Mouse (Mus musculus): ENCODE measurements around the gene Olfr56. TPM values are rescaled to one million over a fixed set of nuclear protein-coding genes. Genes with fewer than 3 reads are reported as not detected.
A peak's percentile ranks its signal among the peaks of the same experiment; 100 is the strongest.
"Not testable (repeated sequence)": the region's sequence is repeated elsewhere in the genome, so short reads cannot be mapped to it uniquely, and the experiment has no call there.

Olfr56 gene
- polyA plus RNA-seq, 1 experiment from 2014 or later: not detected

DNA sequence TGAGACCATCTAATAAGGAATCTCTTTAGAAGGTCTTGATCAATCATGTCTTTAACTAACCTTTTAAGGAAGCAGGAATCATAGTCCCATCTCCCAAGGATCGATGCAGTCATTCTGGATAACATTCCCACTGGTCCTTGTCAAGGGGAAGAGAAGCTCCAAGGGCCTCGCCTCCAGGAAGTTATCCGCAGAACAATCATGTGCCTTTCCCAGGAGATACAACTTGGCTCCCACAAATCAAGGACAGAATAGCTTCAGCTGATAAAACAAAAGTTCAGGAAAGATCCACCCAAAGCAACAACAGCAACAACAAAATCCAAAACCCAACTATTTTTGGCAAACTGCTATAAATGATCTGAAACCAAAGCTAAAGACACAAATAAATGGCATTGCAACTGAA lies 140.9 kb downstream of the Olfr56 start:
- H3K27me3 ChIP-seq (ENCODE audit: insufficient read depth, low read length): no peaks in the 10 kb centered on the region
- no peak overlapping the region for H3K27ac ChIP-seq (ENCODE audit: low read length)
- H3K4me3 ChIP-seq (ENCODE audit: low read length): no peak overlapping the region
- H3K36me3 ChIP-seq (ENCODE audit: insufficient read depth, low read length): no peaks in the 10 kb centered on the region
- 72% methylated on average over 3 of the region's 3 CpGs for WGBS
- H3K4me1 ChIP-seq (ENCODE audit: insufficient read depth, low read length): no peaks in the 10 kb centered on the region
- H3K9ac ChIP-seq (replicated peaks; ENCODE audit: low read length): no peak overlapping the region
- no peak overlapping the region for H3K4me2 ChIP-seq (replicated peaks; ENCODE audit: low read depth, low read length)
- ATAC-seq (ENCODE audit: low FRiP score, low TSS enrichment): no peak
- H3K9me3 ChIP-seq (ENCODE audit: low read length): no peaks in the 10 kb centered on the region

DNA sequence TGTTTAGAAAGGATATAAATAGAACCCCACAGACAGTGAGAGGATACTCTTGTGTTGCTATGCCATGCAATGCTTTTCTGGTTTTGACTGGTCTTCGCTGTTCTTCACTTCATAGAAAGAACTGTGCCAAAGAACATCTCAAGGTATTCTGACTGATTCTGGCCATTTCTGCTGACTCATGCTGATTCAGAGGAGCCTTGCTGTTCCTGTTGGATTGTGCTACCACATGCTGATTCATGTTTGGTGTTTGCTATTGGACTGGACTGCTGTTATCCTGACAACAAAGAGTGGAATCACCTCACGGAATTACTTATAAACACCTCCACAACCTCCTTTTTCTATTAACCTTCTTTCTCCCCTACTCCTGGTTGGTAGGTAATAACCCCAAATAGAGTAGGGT lies 145.5 kb downstream of the Olfr56 start:
- no peak overlapping the region for H3K4me2 ChIP-seq (replicated peaks; ENCODE audit: low read depth, low read length)
- H3K9me3 ChIP-seq (ENCODE audit: low read length): no peaks in the 10 kb centered on the region
- H3K4me3 ChIP-seq (ENCODE audit: low read length): no peak overlapping the region
- no peak overlapping the region for H3K27ac ChIP-seq (ENCODE audit: low read length)
- H3K4me1 ChIP-seq (ENCODE audit: insufficient read depth, low read length): no peaks in the 10 kb centered on the region
- WGBS: 89% methylated on average over 2 of the region's 2 CpGs
- ATAC-seq (ENCODE audit: low FRiP score, low TSS enrichment): no peak
- no peaks in the 10 kb centered on the region for H3K27me3 ChIP-seq (ENCODE audit: insufficient read depth, low read length)
- H3K36me3 ChIP-seq (ENCODE audit: insufficient read depth, low read length): no peaks in the 10 kb centered on the region
- H3K9ac ChIP-seq (replicated peaks; ENCODE audit: low read length): no peak overlapping the region

DNA sequence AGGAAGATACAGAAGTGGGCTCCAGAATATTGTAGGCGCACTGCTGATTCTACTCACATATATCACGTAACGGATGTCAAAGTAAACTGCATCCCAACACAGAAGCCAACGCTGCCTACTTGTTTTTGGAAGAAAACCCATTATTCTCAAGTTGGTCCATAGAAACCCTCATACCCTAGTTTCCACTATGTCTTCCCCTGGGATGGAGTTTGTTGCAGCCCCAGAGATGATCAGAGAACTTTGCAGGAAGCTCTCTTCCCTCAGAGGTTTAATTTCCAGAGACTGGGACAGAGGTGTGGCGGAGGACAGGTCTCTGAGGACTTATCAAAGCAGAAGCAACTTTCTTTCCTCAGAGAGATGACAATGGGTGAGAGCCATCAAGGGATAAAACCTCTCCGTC lies 163.3 kb downstream of the Olfr56 start, which contains the start of gene Olfr1395:
TSS of gene Olfr1395 (plus strand) at position 301 of the 400 bp plus-strand sequence.
- Histone ChIP-seq H3K4me3 (ENCODE audit: low read length) (no peak within 1 kb of the TSS), H3K27ac (ENCODE audit: low read length) (no peak within 1 kb of the TSS), H3K4me2 (replicated peaks; ENCODE audit: low read depth, low read length) (no peak within 1 kb of the TSS), H3K4me1 (ENCODE audit: insufficient read depth, low read length) (no peaks in the 10 kb centered on the region; the same call in 1 of the 2 replicates), H3K27me3 (ENCODE audit: insufficient read depth, low read length) (no peaks in the 10 kb centered on the region), H3K36me3 (ENCODE audit: insufficient read depth, low read length) (no peaks in the 10 kb centered on the region), H3K9ac (replicated peaks; ENCODE audit: low read length) (no peak within 1 kb of the TSS), H3K9me3 (ENCODE audit: low read length) (no peaks in the 10 kb centered on the region)
- ATAC-seq (ENCODE audit: low FRiP score, low TSS enrichment): no peak
- WGBS: 89% methylated on average over 6 of the region's 6 CpGs

DNA sequence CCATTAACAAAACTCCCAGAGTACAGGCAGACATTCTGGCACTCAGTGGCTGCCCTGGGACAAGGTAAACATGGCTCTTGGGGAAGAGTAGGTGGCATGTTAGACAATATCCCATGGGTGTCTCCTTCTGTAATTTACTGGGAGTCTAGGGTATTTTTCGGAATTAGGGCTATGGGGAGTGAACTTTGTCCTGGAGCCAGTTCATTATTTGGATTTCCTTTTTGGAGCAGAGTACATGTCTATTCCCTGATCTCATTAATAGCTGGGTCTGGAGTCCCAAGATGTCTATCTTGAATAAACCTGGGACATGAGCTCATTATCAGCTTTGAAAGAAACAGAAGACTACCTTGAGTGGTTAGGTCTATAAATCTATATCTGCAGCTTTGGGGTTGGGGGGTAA lies 175.4 kb downstream of the Olfr56 start, which contains the start of gene Olfr1394:
TSS of gene Olfr1394 (plus strand) at position 301 of the 400 bp plus-strand sequence.
- Histone ChIP-seq H3K27ac (ENCODE audit: low read length) (no peak within 1 kb of the TSS), H3K4me2 (replicated peaks; ENCODE audit: low read depth, low read length) (no peak within 1 kb of the TSS), H3K4me1 (ENCODE audit: insufficient read depth, low read length) (no peaks in the 10 kb centered on the region), H3K9me3 (ENCODE audit: low read length) (no peaks in the 10 kb centered on the region), H3K9ac (replicated peaks; ENCODE audit: low read length) (no peak within 1 kb of the TSS), H3K4me3 (ENCODE audit: low read length) (no peak within 1 kb of the TSS), H3K36me3 (ENCODE audit: insufficient read depth, low read length) (no peaks in the 10 kb centered on the region), H3K27me3 (ENCODE audit: insufficient read depth, low read length) (no peaks in the 10 kb centered on the region)
- 81% methylated on average over 1 of the region's 1 CpGs for WGBS
- no peak for ATAC-seq (ENCODE audit: low FRiP score, low TSS enrichment)

DNA sequence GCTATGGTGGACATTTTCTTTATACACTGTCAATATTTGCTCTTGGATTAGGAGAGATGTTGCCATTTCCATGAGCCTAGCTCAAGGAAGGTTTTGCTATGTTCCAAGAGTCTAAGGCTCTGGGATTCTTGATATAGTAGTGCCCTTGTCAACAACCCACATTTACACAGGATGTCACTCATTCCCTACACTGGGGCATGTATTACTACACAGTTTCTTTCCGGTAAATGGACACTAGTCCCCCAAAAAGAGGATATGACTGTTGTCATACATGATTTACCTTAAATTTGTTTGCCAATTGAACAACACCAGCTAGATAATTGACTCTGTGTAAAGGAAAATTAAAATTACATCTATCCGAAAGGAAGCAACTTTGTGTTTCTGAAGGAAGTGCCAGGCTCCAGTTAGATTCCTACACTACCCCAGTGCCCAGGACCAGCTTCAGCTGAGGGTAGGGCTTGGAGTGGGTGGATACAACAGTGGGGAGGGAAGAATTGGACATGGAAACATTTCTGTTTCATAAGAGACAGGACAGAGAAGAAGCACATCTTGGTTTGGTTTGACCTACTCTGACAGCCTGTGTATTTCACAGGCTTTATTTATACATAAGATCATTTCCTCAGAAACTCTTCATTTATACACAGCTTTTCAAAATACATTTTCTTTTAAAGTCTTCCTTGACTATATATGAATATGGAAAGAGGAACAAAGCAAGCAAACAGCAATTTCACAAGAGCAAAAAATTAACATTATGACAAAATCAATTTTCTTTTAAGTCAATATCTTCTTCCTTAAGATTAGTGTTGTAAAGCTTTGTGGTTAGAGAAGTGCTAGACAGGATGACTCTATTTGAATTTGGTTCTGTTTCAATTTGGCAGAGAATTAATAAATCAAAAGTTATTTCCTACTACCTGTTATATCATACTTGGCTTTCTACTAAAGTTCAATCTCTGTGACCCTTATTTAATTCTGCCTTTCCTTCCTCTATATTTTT lies 178.4 kb downstream of the Olfr56 start:
- no peak for ATAC-seq (ENCODE audit: low FRiP score, low TSS enrichment)
- 83% methylated on average over 2 of the region's 2 CpGs for WGBS
- Histone ChIP-seq H3K27me3 (ENCODE audit: insufficient read depth, low read length) (no peaks in the 10 kb centered on the region), H3K36me3 (ENCODE audit: insufficient read depth, low read length) (no peaks in the 10 kb centered on the region), H3K9me3 (ENCODE audit: low read length) (no peaks in the 10 kb centered on the region), H3K4me1 (ENCODE audit: insufficient read depth, low read length) (no peaks in the 10 kb centered on the region), H3K9ac (replicated peaks; ENCODE audit: low read length) (no peak overlapping the region), H3K4me3 (ENCODE audit: low read length) (no peak overlapping the region), H3K27ac (ENCODE audit: low read length) (no peak overlapping the region), H3K4me2 (replicated peaks; ENCODE audit: low read depth, low read length) (no peak overlapping the region)

DNA sequence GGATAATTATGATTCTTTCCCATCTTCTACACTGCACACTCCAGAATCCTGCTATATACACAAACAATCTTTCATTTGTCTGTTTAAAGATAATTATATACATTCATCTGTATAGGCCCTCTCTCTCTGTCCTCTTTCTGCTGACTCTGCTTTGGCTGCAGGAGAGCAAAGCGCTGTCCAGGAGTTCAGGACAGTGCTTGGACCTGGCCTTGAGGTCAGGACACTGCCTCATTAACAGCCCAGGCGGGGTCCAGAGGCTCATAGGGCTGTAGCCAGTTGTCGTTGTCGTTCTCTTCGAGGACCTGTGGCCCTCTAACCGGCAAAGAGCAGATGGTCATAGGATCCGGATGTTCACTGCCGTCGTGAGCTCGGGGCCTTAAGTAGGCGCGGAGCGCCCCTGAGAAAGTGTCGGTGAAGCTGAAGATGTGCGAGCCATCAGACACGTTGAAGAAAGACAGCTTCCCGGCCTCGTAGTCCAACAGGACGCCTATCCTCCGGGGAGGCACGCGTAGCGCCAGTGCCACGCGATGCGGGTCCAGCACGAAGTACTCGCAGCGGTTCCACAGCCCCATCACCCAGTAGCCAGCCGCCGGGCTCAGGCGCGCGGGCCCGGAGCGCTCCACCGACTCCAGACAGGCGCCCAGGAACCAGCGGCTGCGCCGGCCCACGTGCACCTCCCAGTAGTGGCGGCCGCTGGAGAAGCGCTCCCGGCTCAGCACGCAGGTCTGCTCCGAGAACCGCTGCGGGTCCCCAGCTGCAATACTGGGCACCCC lies 190.3 kb downstream of the Olfr56 start:
- Histone ChIP-seq H3K9me3 (ENCODE audit: low read length) (peaks cover 4% of the 10 kb centered on the region; the same call in 1 of the 2 replicates), H3K4me1 (ENCODE audit: insufficient read depth, low read length) (peaks cover 5% of the 10 kb centered on the region; the same call in 1 of the 2 replicates), H3K27me3 (ENCODE audit: insufficient read depth, low read length) (peaks cover 10% of the 10 kb centered on the region; the same call in 1 of the 2 replicates), H3K36me3 (ENCODE audit: insufficient read depth, low read length) (no peaks in the 10 kb centered on the region), H3K27ac (ENCODE audit: low read length) (no peak overlapping the region), H3K9ac (replicated peaks; ENCODE audit: low read length) (0 out of 2 replicates have a peak overlapping the region, but pooled peaks have one; percentile 7), H3K4me2 (replicated peaks; ENCODE audit: low read depth, low read length) (peak overlapping the region; percentile 56), H3K4me3 (ENCODE audit: low read length) (peak overlapping the region; percentile 35)
- ATAC-seq (ENCODE audit: low FRiP score, low TSS enrichment): peak; percentile 78
- 6% methylated on average over 50 of the region's 50 CpGs for WGBS

DNA sequence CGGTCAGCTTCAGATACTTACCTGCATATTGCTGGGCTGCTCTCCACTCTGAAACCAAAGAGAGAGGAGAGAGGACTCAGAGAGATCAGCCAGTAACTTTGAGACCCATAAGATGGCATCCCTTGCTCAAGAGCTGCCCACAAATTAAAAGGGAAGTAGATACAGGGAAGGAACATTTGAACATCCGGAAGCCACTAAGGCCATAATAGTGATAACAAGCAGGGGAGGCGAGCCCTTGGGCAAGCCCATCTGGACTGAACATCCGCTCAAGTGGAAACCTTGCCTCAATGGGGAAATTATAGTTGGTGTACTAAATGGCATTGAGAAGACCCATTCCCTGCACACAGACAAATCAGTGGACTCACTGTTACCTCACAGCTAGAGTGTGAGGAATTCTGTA lies 191.9 kb downstream of the Olfr56 start:
- H3K4me1 ChIP-seq (ENCODE audit: insufficient read depth, low read length): peaks cover 5% of the 10 kb centered on the region; the same call in 1 of the 2 replicates
- 97% methylated on average over 4 of the region's 4 CpGs for WGBS
- H3K4me3 ChIP-seq (ENCODE audit: low read length): no peak overlapping the region
- H3K9me3 ChIP-seq (ENCODE audit: low read length): peaks cover 4% of the 10 kb centered on the region; the same call in 1 of the 2 replicates
- ATAC-seq (ENCODE audit: low FRiP score, low TSS enrichment): no peak
- H3K36me3 ChIP-seq (ENCODE audit: insufficient read depth, low read length): no peaks in the 10 kb centered on the region
- no peak overlapping the region for H3K4me2 ChIP-seq (replicated peaks; ENCODE audit: low read depth, low read length)
- peaks cover 10% of the 10 kb centered on the region; the same call in 1 of the 2 replicates for H3K27me3 ChIP-seq (ENCODE audit: insufficient read depth, low read length)
- no peak overlapping the region for H3K9ac ChIP-seq (replicated peaks; ENCODE audit: low read length)
- no peak overlapping the region for H3K27ac ChIP-seq (ENCODE audit: low read length)

DNA sequence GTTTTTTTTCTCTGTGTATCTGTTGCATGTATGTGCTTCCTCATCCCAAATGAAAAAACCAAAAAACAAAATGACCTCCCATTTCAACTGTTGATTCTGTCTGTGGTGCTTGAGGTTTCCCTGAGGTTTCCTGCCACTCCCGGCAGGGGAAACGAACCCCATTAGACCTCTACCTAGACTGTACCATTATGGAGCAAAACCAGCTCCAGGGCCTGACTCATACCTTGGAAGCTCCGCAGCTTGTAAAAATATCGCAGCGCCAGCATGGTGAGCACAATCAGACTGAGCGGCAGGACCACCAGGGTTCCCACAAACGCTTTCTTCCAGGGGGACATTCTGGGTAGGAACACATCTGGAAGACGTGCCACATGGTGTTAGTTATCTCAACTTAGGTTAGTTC lies 196.7 kb downstream of the Olfr56 start:
- no peak for ATAC-seq (ENCODE audit: low FRiP score, low TSS enrichment)
- no peaks in the 10 kb centered on the region for H3K36me3 ChIP-seq (ENCODE audit: insufficient read depth, low read length)
- no peak overlapping the region for H3K27ac ChIP-seq (ENCODE audit: low read length)
- H3K4me2 ChIP-seq (replicated peaks; ENCODE audit: low read depth, low read length): no peak overlapping the region
- H3K27me3 ChIP-seq (ENCODE audit: insufficient read depth, low read length): no peaks in the 10 kb centered on the region
- WGBS: 91% methylated on average over 8 of the region's 8 CpGs
- no peaks in the 10 kb centered on the region for H3K4me1 ChIP-seq (ENCODE audit: insufficient read depth, low read length)
- no peaks in the 10 kb centered on the region for H3K9me3 ChIP-seq (ENCODE audit: low read length)
- no peak overlapping the region for H3K9ac ChIP-seq (replicated peaks; ENCODE audit: low read length)
- H3K4me3 ChIP-seq (ENCODE audit: low read length): no peak overlapping the region

DNA sequence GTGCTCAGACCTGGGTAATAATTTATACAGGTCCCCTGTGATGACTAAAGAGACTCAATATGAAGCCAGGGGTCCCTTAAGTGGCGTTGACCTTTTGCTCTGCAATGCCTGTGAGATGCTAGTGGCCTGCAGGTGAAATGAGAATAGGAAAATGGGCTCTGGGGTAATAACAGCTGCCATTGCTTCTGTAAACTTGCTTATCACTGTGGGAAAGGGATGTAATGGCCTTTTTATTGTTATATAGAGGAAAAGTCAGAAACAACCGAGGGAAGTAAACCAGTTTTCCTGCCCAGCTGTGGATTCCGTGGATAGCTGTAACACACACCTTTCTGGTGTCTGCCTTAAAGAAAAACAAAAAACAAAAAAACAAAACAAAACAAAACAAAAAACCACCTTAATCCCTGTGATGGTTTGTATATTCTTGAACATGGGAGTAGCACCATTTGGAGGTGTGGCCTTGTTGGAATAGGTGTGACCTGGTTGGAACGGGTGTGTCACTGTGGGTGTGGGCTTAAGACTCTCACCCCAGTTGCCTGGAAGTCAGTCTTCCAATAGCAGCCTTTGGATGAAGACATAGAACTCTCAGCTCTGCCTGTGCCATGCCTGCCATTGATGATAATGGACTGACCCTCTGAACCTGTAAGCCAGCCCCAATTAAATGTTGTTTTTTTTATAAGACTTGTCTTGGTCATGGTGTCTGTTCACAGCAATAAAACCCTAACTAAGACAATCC lies 197.5 kb downstream of the Olfr56 start:
- ATAC-seq (ENCODE audit: low FRiP score, low TSS enrichment); H3K36me3 ChIP-seq (ENCODE audit: insufficient read depth, low read length); H3K4me2 ChIP-seq (replicated peaks; ENCODE audit: low read depth, low read length); H3K27me3 ChIP-seq (ENCODE audit: insufficient read depth, low read length); H3K9ac ChIP-seq (replicated peaks; ENCODE audit: low read length); H3K27ac ChIP-seq (ENCODE audit: low read length); H3K4me3 ChIP-seq (ENCODE audit: low read length); H3K4me1 ChIP-seq (ENCODE audit: insufficient read depth, low read length); H3K9me3 ChIP-seq (ENCODE audit: low read length): not testable (repeated sequence)
- WGBS: 67% methylated on average over 4 of the region's 4 CpGs

All from kidney, embryonic 16.5 days (tissue).